ENCODE assay signal across 26 mouse cellular contexts in genomic region chr12:55054551-55055241, GRCm38 (mm10). TPM values are rescaled to one million over a fixed set of nuclear protein-coding genes. Genes with fewer than 3 reads are reported as not detected.
DNase-seq lines count a peak whose midpoint lies in the region; ATAC-seq and TF ChIP-seq lines count a peak whose summit lies in the region.
"Had no signal": no experiment of that assay in that cellular context is flagged by ENCODE, and none has a peak within 500 bp of the region (broad histone marks: within the 10 kb centered on the region; RNA-seq: fewer than 3 reads in every experiment).

No protein-coding gene starts in this region.

- 59% methylated on average over 2 of the region's 2 CpGs for WGBS in liver, adult 2 months
- WGBS in liver, embryonic 12.5 days (ENCODE audit: insufficient replicate concordance): 50% methylated on average over 2 of the region's 2 CpGs
- 58% methylated on average over 2 of the region's 2 CpGs for WGBS in liver, postnatal 0 days (ENCODE audit: insufficient replicate concordance)

- H3K4me1 ChIP-seq in liver, adult 2 months (ENCODE audit: control insufficient read depth, insufficient read depth, low read length): no peaks in the 10 kb centered on the region
- peaks cover 5% of the 10 kb centered on the region; the same call in 1 of the 2 replicates for H3K4me1 ChIP-seq in brown adipose tissue, adult 24 weeks (ENCODE audit: control insufficient read depth, insufficient read depth, insufficient read length, low read length)
- H3K4me1 ChIP-seq in liver, embryonic 12.5 days: peaks cover 91% of the 10 kb centered on the region
- peaks cover 20% of the 10 kb centered on the region for H3K4me1 ChIP-seq in liver, postnatal 0 days (ENCODE audit: insufficient read depth)
- H3K4me1 ChIP-seq: embryonic facial prominence, embryonic 13.5 days; hindbrain, embryonic 10.5 days; hindbrain, embryonic 15.5 days; kidney, embryonic 15.5 days; limb, embryonic 12.5 days; stomach, embryonic 15.5 days had no signal

- H3K36me3 ChIP-seq in liver, adult 2 months (ENCODE audit: control insufficient read depth, insufficient read depth, low read length): peaks cover 1% of the 10 kb centered on the region; the same call in 1 of the 2 replicates
- peaks cover 31% of the 10 kb centered on the region for H3K36me3 ChIP-seq in liver, embryonic 12.5 days
- H3K36me3 ChIP-seq in liver, postnatal 0 days (replicated peaks; ENCODE audit: insufficient read depth, low read length): peaks cover 11% of the 10 kb centered on the region
- H3K36me3 ChIP-seq: stomach, embryonic 15.5 days had no signal

- DNase-seq in liver, adult 2 months (ENCODE audit: extremely low read depth, low read depth, low spot score): peak; percentile 34
- DNase-seq in liver: no peak
- DNase-seq in liver, postnatal 0 days: no peak
- DNase-seq in gastrocnemius, adult 8-10 months (ENCODE audit: low spot score in 2 of 2): no peak
- no peak for DNase-seq in kidney, adult 11 months
- DNase-seq: adrenal gland, postnatal 10 days; cerebellum, adult 11-12 months; cerebellum, adult 9-11 months; forebrain, postnatal 0 days; gastrocnemius, postnatal 14 days; heart, postnatal 14 days; kidney, postnatal 25 days; lung, adult 2 months; midbrain, embryonic 14.5 days; right cerebral cortex, postnatal 14 days had no signal

- no peak overlapping the region for H3K27ac ChIP-seq in liver, adult 2 months (replicated peaks; ENCODE audit: insufficient read depth, low read depth, low read length)
- H3K27ac ChIP-seq in brown adipose tissue, adult 24 weeks (replicated peaks; ENCODE audit: low read depth, low read length): peak overlapping the region; percentile 51; the same call in 1 of the 2 replicates
- peak overlapping the region; percentile 82 for H3K27ac ChIP-seq in liver, embryonic 12.5 days
- H3K27ac ChIP-seq in liver, postnatal 0 days (ENCODE audit: low read depth): peak overlapping the region; percentile 25; the same call in 1 of the 2 replicates
- H3K27ac ChIP-seq: embryonic facial prominence, embryonic 13.5 days; hindbrain, embryonic 10.5 days; hindbrain, embryonic 15.5 days; kidney, embryonic 15.5 days; limb, embryonic 12.5 days; stomach, embryonic 15.5 days had no signal

- no peak overlapping the region for H3K4me3 ChIP-seq in liver, adult 2 months (ENCODE audit: insufficient read depth, low read depth, low read length)
- no peak overlapping the region for H3K4me3 ChIP-seq in brown adipose tissue, adult 24 weeks (ENCODE audit: insufficient read depth, low read depth, low read length)
- no peak overlapping the region for H3K4me3 ChIP-seq in liver, embryonic 12.5 days
- H3K4me3 ChIP-seq in liver, postnatal 0 days (ENCODE audit: low read depth, low read length): no peak overlapping the region
- H3K4me3 ChIP-seq: embryonic facial prominence, embryonic 13.5 days; hindbrain, embryonic 10.5 days; hindbrain, embryonic 15.5 days; kidney, embryonic 15.5 days; limb, embryonic 12.5 days; stomach, embryonic 15.5 days had no signal

- no peak for ATAC-seq in liver, embryonic 12.5 days
- no peak for ATAC-seq in liver, postnatal 0 days
- ATAC-seq: forebrain, postnatal 0 days; inflammation-experienced regulatory T-cells, adult 6 months; Patski had no signal

- peak; percentile 33; the same call in 1 of the 2 replicates for TF ChIP-seq EP300 in liver, postnatal 0 days (IDR thresholded peaks at IDR 0.05; ENCODE audit: low read depth)

- H3K9me3 ChIP-seq in liver, embryonic 12.5 days (replicated peaks): no peaks in the 10 kb centered on the region
- H3K9me3 ChIP-seq in liver, postnatal 0 days (ENCODE audit: low read length): no peaks in the 10 kb centered on the region
- H3K9me3 ChIP-seq: embryonic facial prominence, embryonic 13.5 days; G1E; hindbrain, embryonic 10.5 days; hindbrain, embryonic 15.5 days; kidney, embryonic 15.5 days; limb, embryonic 12.5 days; stomach, embryonic 15.5 days had no signal

- no peak overlapping the region for H3K9ac ChIP-seq in liver, adult 2 months (ENCODE audit: low read depth, low read length)
- no peak overlapping the region for H3K9ac ChIP-seq in liver, embryonic 12.5 days
- H3K9ac ChIP-seq in liver, postnatal 0 days (replicated peaks): no peak overlapping the region
- H3K9ac ChIP-seq: embryonic facial prominence, embryonic 13.5 days; forebrain, postnatal 0 days; hindbrain, embryonic 15.5 days; kidney, embryonic 15.5 days; limb, embryonic 12.5 days; stomach, embryonic 15.5 days had no signal

- no peaks in the 10 kb centered on the region for H3K27me3 ChIP-seq in liver, adult 2 months (ENCODE audit: control insufficient read depth, insufficient read depth, low read length)
- H3K27me3 ChIP-seq in liver, embryonic 12.5 days (replicated peaks): no peaks in the 10 kb centered on the region
- no peaks in the 10 kb centered on the region for H3K27me3 ChIP-seq in liver, postnatal 0 days (ENCODE audit: insufficient read depth, low read length)
- H3K27me3 ChIP-seq: embryonic facial prominence, embryonic 13.5 days; hindbrain, embryonic 15.5 days; kidney, embryonic 15.5 days; limb, embryonic 12.5 days; Patski; stomach, embryonic 15.5 days had no signal

- TF ChIP-seq POLR2A in liver, adult 2 months (IDR thresholded peaks at IDR 0.05; ENCODE audit: extremely low read depth, insufficient read depth, low read length): no peak

- no peak for TF ChIP-seq CTCF in liver, adult 2 months (IDR thresholded peaks at IDR 0.05; ENCODE audit: low read depth, low read length)
- no peak for TF ChIP-seq CTCF in liver, postnatal 0 days (IDR thresholded peaks at IDR 0.05; ENCODE audit: low read depth)

- H3K4me2 ChIP-seq in liver, embryonic 12.5 days: no peak overlapping the region
- no peak overlapping the region for H3K4me2 ChIP-seq in liver, postnatal 0 days (ENCODE audit: low read depth, low read length)
- H3K4me2 ChIP-seq: embryonic facial prominence, embryonic 13.5 days; hindbrain, embryonic 15.5 days; kidney, embryonic 15.5 days; limb, embryonic 12.5 days; stomach, embryonic 15.5 days had no signal

- H3K79me2 ChIP-seq in liver, adult 2 months (ENCODE audit: control insufficient read depth, insufficient read depth, low read length): no peaks in the 10 kb centered on the region

RNA-seq across cellular contexts. Expression of gene 2700097O09Rik, which starts 25.2 kb away (rescaled TPM):
- 11.5 and 13.0 TPM in 2 replicates for total RNA-seq in liver, adult 2 months (2014; rRNA removed)
- polyA plus RNA-seq in liver, adult 2 months (2012; rRNA removed): 4.5 and 5.5 TPM in 2 replicates
- 9.1 and 11.2 TPM in 2 replicates for polyA plus RNA-seq in brown adipose tissue, adult 24 weeks (2012; ENCODE audit: insufficient read depth, insufficient read length, missing spikeins)
- polyA plus RNA-seq in liver, embryonic 12.5 days (2016; fragmentation: Nextera tagmentation; extraction: Ambion mirVana): 31.5 and 33.0 TPM in 2 replicates
- 13.2 and 14.0 TPM in 2 replicates for polyA plus RNA-seq in liver, postnatal 0 days (2015; fragmentation: Nextera tagmentation; extraction: Ambion mirVana)
- 10 to 100 TPM in 1 of 4 experiments, 1 to 10 TPM in 3; 4.5 to 10.3 (median 8.1) TPM for total RNA-seq in gastrocnemius, adult 8-10 months (2022)

RNA-seq across cellular contexts. Expression of gene Srp54a, which starts 25.4 kb away (rescaled TPM):
- total RNA-seq in liver, adult 2 months (2014; rRNA removed): 52.1 and 91.7 TPM in 2 replicates
- polyA plus RNA-seq in liver, adult 2 months (2012; rRNA removed): 16.5 and 19.5 TPM in 2 replicates
- 82.3 and 86.5 TPM in 2 replicates for polyA plus RNA-seq in brown adipose tissue, adult 24 weeks (2012; ENCODE audit: insufficient read depth, insufficient read length, missing spikeins)
- polyA plus RNA-seq in liver, embryonic 12.5 days (2016; fragmentation: Nextera tagmentation; extraction: Ambion mirVana): 105 and 106 TPM in 2 replicates
- 67.0 and 69.3 TPM in 2 replicates for polyA plus RNA-seq in liver, postnatal 0 days (2015; fragmentation: Nextera tagmentation; extraction: Ambion mirVana)
- total RNA-seq in gastrocnemius, adult 8-10 months (2022): 10 to 100 TPM; 66.2 to 94.8 (median 80.8) TPM

RNA-seq across cellular contexts. Expression of gene Baz1a, which starts 40.5 kb away (rescaled TPM):
- 5.2 and 6.8 TPM in 2 replicates for total RNA-seq in liver, adult 2 months (2014; rRNA removed)
- polyA plus RNA-seq in liver, adult 2 months (2012; rRNA removed): 1.4 and 1.6 TPM in 2 replicates
- 3.6 and 6.3 TPM in 2 replicates for polyA plus RNA-seq in brown adipose tissue, adult 24 weeks (2012; ENCODE audit: insufficient read depth, insufficient read length, missing spikeins)
- polyA plus RNA-seq in liver, embryonic 12.5 days (2016; fragmentation: Nextera tagmentation; extraction: Ambion mirVana): 47.6 and 54.4 TPM in 2 replicates
- polyA plus RNA-seq in liver, postnatal 0 days (2015; fragmentation: Nextera tagmentation; extraction: Ambion mirVana): 16.9 and 18.5 TPM in 2 replicates
- 1 to 10 TPM; 1.8 to 3.1 (median 2.7) TPM for total RNA-seq in gastrocnemius, adult 8-10 months (2022)
